Mouse (Mus musculus) kidney, embryonic 14.5 days (tissue): Measurements from ENCODE around the gene Cog5. TPM values are rescaled to one million over a fixed set of nuclear protein-coding genes. Genes with fewer than 3 reads are reported as not detected.

ENCODE experiments used
- ATAC-seq: fragments of 200-750 bp; cut with Nextera tagmentation; 2 replicates; pipeline ENCODE4 v1.8.0; 2017; ENCODE audit warnings: moderate number of reproducible peaks, mild to moderate bottlenecking, moderate TSS enrichment, moderate library complexity; ENCODE audit not compliant: low FRiP score, low TSS enrichment
- H3K27ac ChIP-seq: fragments of 300-500 bp; sonication (generic); 2 replicates; pipeline ENCODE4 v1.5.1; 2014; ENCODE audit warnings: low read depth, mild to moderate bottlenecking, low read length, moderate library complexity, mixed read lengths
- H3K27me3 ChIP-seq: fragments of 300-500 bp; sonication (generic); 2 replicates; pipeline ENCODE4 v1.6.1; 2014; ENCODE audit warnings: mild to moderate bottlenecking, low read length; ENCODE audit not compliant: control insufficient read depth, insufficient read depth
- H3K36me3 ChIP-seq: fragments of 300-500 bp; sonication (generic); 2 replicates; pipeline ENCODE4 v1.6.1; 2014; ENCODE audit warnings: low read length, mixed read lengths; ENCODE audit not compliant: control insufficient read depth, insufficient read depth
- H3K4me1 ChIP-seq: fragments of 300-500 bp; sonication (generic); 2 replicates; pipeline ENCODE4 v1.6.1; 2014; ENCODE audit warnings: low read length, mixed read lengths; ENCODE audit not compliant: control insufficient read depth, insufficient read depth
- H3K4me2 ChIP-seq: fragments of 300-500 bp; sonication (generic); replicated peaks from 2 replicates; pipeline ENCODE4 v1.6.1; 2014; ENCODE audit warnings: low read depth, mild to moderate bottlenecking, low read length
- H3K4me3 ChIP-seq: fragments of 300-500 bp; sonication (generic); 2 replicates; pipeline ENCODE4 v1.5.1; 2014; ENCODE audit warnings: mild to moderate bottlenecking, low read length
- H3K9ac ChIP-seq: fragments of 300-500 bp; sonication (generic); 2 replicates; pipeline ENCODE4 v1.6.1; 2014; ENCODE audit warnings: low read depth, mild to moderate bottlenecking, low read length, moderate library complexity
- H3K9me3 ChIP-seq: fragments of 300-500 bp; sonication (generic); 2 replicates; pipeline ENCODE4 v1.6.1; 2016; ENCODE audit warnings: low read length; ENCODE audit not compliant: control insufficient read depth
- WGBS: fragments of 180-500 bp; shearing (Covaris S2); extraction: QIAGEN DNeasy Blood & Tissue Kit; methylation state at CpG from one replicate; pipeline ENCODE4 v1.1.7; 2014; 5-methylcytosine and 5-hydroxymethylcytosine counted together
- polyA plus RNA-seq: library from polyadenylated mRNA; unstranded; fragments of >200 nt; fragmentation: Nextera tagmentation; extraction: Ambion mirVana; gene quantifications from 2 replicates; pipeline ENCODE4 v1.2.1, GENCODE M21; 2014

Gene Cog5
- polyA plus RNA-seq, 1 experiment from 2014 or later = 37.4 TPM

- H3K4me1 ChIP-seq = 0 out of 2 replicates have a peak, but pooled peaks cover 4% of the 10 kb centered on the region
- peak within 1 kb of the TSS; percentile 62 for H3K4me3 ChIP-seq
- no peaks in the 10 kb centered on the region for H3K27me3 ChIP-seq
- H3K4me2 ChIP-seq = peak within 1 kb of the TSS; percentile 81
- no peaks in the 10 kb centered on the region for H3K36me3 ChIP-seq
- H3K27ac ChIP-seq = peak within 1 kb of the TSS; percentile 55
- 1% methylated on average over 72 of the region's 73 CpGs for WGBS
- peak; percentile 91 for ATAC-seq
- no peaks in the 10 kb centered on the region for H3K9me3 ChIP-seq
- peak within 1 kb of the TSS; percentile 86 for H3K9ac ChIP-seq
Observed at GRCm38 (mm10) chr12:31634343-31635239, 20.1 kb upstream of the Cog5 start, which contains the start of gene Bcap29. Gene Bcap29 (minus strand): TSS chr12:31634658.

DNA sequence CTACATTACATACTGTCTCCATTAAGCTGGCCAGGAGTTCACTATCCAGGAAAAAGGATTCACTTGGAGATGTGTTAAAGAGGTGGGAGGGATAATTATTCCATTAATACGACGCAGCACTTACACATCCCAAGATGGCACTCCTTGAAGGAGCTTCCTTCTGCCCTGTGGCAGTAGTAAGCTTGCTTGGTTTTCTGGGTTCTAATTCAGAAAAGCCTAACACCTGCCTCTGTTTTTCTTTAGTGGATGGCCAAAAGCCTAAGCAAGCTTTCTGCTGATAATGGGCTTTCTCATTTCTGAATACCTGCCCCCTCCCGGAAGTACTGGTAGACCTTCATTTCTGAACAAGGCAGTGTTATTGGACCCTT is 19.4 kb upstream of the Cog5 start:
- H3K4me1 ChIP-seq = 0 out of 2 replicates have a peak, but pooled peaks cover 4% of the 10 kb centered on the region
- H3K27ac ChIP-seq = no peak overlapping the region
- H3K9ac ChIP-seq = peak overlapping the region; percentile 86; the same call in 1 of the 2 replicates
- H3K4me2 ChIP-seq = no peak overlapping the region; the same call in 1 of the 2 replicates
- H3K4me3 ChIP-seq = no peak overlapping the region
- no peak for ATAC-seq
- no peaks in the 10 kb centered on the region for H3K27me3 ChIP-seq
- H3K36me3 ChIP-seq = 0 out of 2 replicates have a peak, but pooled peaks cover under 1% of the 10 kb centered on the region
- no peaks in the 10 kb centered on the region for H3K9me3 ChIP-seq
- 90% methylated on average over 3 of the region's 3 CpGs for WGBS

GRCm38 (mm10) chr12:31653611-31654010 is 1.1 kb upstream of the Cog5 start:
- Histone ChIP-seq H3K4me1 (no peaks in the 10 kb centered on the region), H3K4me3 (peak overlapping the region; percentile 87; the same call in 1 of the 2 replicates), H3K4me2 (peak overlapping the region; percentile 38), H3K36me3 (no peaks in the 10 kb centered on the region), H3K27ac (no peak overlapping the region), H3K9ac (no peak overlapping the region), H3K27me3 (no peaks in the 10 kb centered on the region), H3K9me3 (no peaks in the 10 kb centered on the region)
- ATAC-seq = no peak
- 79% methylated on average over 5 of the region's 5 CpGs for WGBS

- WGBS = under 1% methylated on average over 29 of the region's 29 CpGs
Observed at GRCm38 (mm10) chr12:31654965-31655477, 352 bp downstream of the Cog5 start.

GRCm38 (mm10) chr12:31656841-31657240 is 2.2 kb downstream of the Cog5 start:
- H3K9ac ChIP-seq = no peak overlapping the region
- H3K4me2 ChIP-seq = no peak overlapping the region
- no peaks in the 10 kb centered on the region for H3K4me1 ChIP-seq
- peaks cover under 1% of the 10 kb centered on the region; the same call in 1 of the 2 replicates for H3K36me3 ChIP-seq
- 92% methylated on average over 2 of the region's 2 CpGs for WGBS
- no peaks in the 10 kb centered on the region for H3K9me3 ChIP-seq
- ATAC-seq = no peak
- H3K27me3 ChIP-seq = no peaks in the 10 kb centered on the region
- no peak overlapping the region for H3K27ac ChIP-seq
- no peak overlapping the region for H3K4me3 ChIP-seq

More at GRCm38 (mm10) chr12:31654965-31655477, 352 bp downstream of the Cog5 start:
- Histone ChIP-seq H3K4me3 (peak overlapping the region; percentile 87), H3K4me1 (no peaks in the 10 kb centered on the region), H3K27me3 (no peaks in the 10 kb centered on the region), H3K36me3 (no peaks in the 10 kb centered on the region), H3K9me3 (no peaks in the 10 kb centered on the region), H3K9ac (peak overlapping the region; percentile 74), H3K4me2 (peak overlapping the region; percentile 51), H3K27ac (peak overlapping the region; percentile 79)
- ATAC-seq = peak; percentile 90

- H3K9me3 ChIP-seq = no peaks in the 10 kb centered on the region
- H3K36me3 ChIP-seq = peaks cover 35% of the 10 kb centered on the region
- no peak for ATAC-seq
- no peak overlapping the region for H3K27ac ChIP-seq
- H3K4me2 ChIP-seq = no peak overlapping the region
- H3K4me1 ChIP-seq = no peaks in the 10 kb centered on the region
- WGBS = 83% methylated on average over 6 of the region's 6 CpGs
- H3K4me3 ChIP-seq = no peak overlapping the region
- no peak overlapping the region for H3K9ac ChIP-seq
- no peaks in the 10 kb centered on the region for H3K27me3 ChIP-seq
Observed at GRCm38 (mm10) chr12:31665999-31666398, 11.3 kb downstream of the Cog5 start.

DNA sequence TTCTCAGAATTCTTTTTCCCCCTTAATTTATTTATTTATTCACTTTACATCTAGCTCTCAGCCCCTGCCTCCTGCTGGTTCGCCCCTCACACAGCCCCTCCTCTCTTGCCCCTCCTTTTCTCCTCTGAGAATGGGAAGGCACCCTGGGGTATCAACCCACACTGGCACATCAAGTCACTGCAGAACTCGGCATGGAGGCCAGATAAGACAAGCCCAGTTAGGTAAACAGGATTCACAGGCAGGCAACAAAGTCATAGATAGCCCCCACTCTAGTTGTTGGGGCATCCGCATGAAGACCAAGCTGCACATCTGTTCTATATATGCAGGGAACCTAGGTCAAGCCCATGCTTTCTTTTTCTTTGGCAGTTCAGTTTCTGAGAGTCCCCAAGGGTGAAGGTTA is 12.5 kb downstream of the Cog5 start:
- Histone ChIP-seq H3K4me1 (no peaks in the 10 kb centered on the region), H3K27me3 (no peaks in the 10 kb centered on the region), H3K4me3 (no peak overlapping the region), H3K9me3 (no peaks in the 10 kb centered on the region), H3K9ac (no peak overlapping the region), H3K27ac (no peak overlapping the region), H3K36me3 (peaks cover 38% of the 10 kb centered on the region), H3K4me2 (no peak overlapping the region)
- 74% methylated on average over 3 of the region's 3 CpGs for WGBS
- no peak for ATAC-seq

- Histone ChIP-seq H3K4me1 (no peaks in the 10 kb centered on the region), H3K36me3 (no peaks in the 10 kb centered on the region; the same call in 1 of the 2 replicates), H3K27ac (no peak overlapping the region), H3K4me3 (no peak overlapping the region), H3K27me3 (no peaks in the 10 kb centered on the region), H3K4me2 (no peak overlapping the region), H3K9ac (no peak overlapping the region), H3K9me3 (no peaks in the 10 kb centered on the region)
- WGBS = 96% methylated on average over 3 of the region's 3 CpGs
- no peak for ATAC-seq
Observed at GRCm38 (mm10) chr12:31686679-31687078, 32.0 kb downstream of the Cog5 start.

DNA sequence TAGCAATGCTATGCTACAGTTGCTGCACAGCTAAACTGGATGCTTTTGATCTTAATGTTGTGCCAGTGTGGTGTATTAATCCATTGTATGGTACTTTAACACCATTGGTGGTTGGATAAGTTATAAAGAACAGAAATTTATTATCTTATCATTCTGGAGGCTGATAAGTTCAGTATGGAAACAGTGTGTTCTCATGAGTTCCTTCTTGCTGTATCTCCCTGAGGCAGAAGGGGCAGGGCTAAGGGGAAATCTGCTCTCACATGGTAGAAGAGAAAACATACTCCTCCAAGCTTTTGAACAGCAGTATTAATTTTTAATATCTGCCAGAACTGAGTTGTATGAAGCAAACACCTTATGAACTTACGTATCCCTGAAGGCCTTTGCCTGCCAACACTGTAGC is 38.6 kb downstream of the Cog5 start:
- no peak overlapping the region for H3K4me2 ChIP-seq
- H3K9me3 ChIP-seq = peaks cover 8% of the 10 kb centered on the region
- no peak overlapping the region for H3K27ac ChIP-seq
- no peak overlapping the region for H3K4me3 ChIP-seq
- no peaks in the 10 kb centered on the region for H3K36me3 ChIP-seq
- H3K9ac ChIP-seq = no peak overlapping the region
- WGBS = 97% methylated on average over 1 of the region's 1 CpGs
- no peak for ATAC-seq
- no peaks in the 10 kb centered on the region for H3K27me3 ChIP-seq
- no peaks in the 10 kb centered on the region for H3K4me1 ChIP-seq
